Mouse (Mus musculus) heart, postnatal 0 days (tissue): ENCODE results near the gene Map3k11. TPM values are rescaled to one million over a fixed set of nuclear protein-coding genes. Genes with fewer than 3 reads are reported as not detected.

Experiments used
- ATAC-seq: fragments of 200-750 bp; cut with Nextera tagmentation; 2 replicates; pipeline ENCODE4 v1.8.0; 2017; ENCODE audit warnings: low read depth, moderate number of reproducible peaks, moderate library complexity; ENCODE audit not compliant: insufficient read depth
- DNase-seq: peaks from one replicate; pipeline ENCODE4 v3.0.0-alpha.2; 2016; ENCODE audit warnings: low spot score
- H3K27ac ChIP-seq: fragments of 300-500 bp; sonication (generic); 2 replicates; pipeline ENCODE4 v1.5.1; 2014; ENCODE audit warnings: low read depth, mild to moderate bottlenecking
- H3K27me3 ChIP-seq: fragments of 300-500 bp; sonication (generic); 2 replicates; pipeline ENCODE4 v1.6.1; 2014; ENCODE audit warnings: low read length, mixed read lengths; ENCODE audit not compliant: control insufficient read depth, insufficient read depth
- H3K36me3 ChIP-seq: fragments of 300-500 bp; sonication (generic); replicated peaks from 2 replicates; pipeline ENCODE4 v1.6.1; 2014; ENCODE audit warnings: low read length, mixed read lengths; ENCODE audit not compliant: control insufficient read depth, insufficient read depth
- H3K4me1 ChIP-seq: fragments of 300-500 bp; sonication (generic); 2 replicates; pipeline ENCODE4 v1.6.1; 2014; ENCODE audit warnings: antibody characterized with exemption; ENCODE audit not compliant: control insufficient read depth, insufficient read depth
- H3K4me2 ChIP-seq: fragments of 300-500 bp; sonication (generic); 2 replicates; pipeline ENCODE4 v1.6.1; 2014; ENCODE audit warnings: low read depth, mild to moderate bottlenecking, low read length, moderate library complexity
- H3K4me3 ChIP-seq: fragments of 300-500 bp; sonication (generic); 2 replicates; pipeline ENCODE4 v1.5.1; 2014; ENCODE audit warnings: low read depth, low read length
- H3K9ac ChIP-seq: fragments of 300-500 bp; sonication (generic); replicated peaks from 2 replicates; pipeline ENCODE4 v1.6.1; 2014; ENCODE audit warnings: low read depth, low read length, mixed read lengths
- H3K9me3 ChIP-seq: fragments of 300-500 bp; sonication (generic); replicated peaks from 2 replicates; pipeline ENCODE4 v1.6.1; 2016; ENCODE audit warnings: low read length; ENCODE audit not compliant: control insufficient read depth
- CTCF ChIP-seq: IDR thresholded peaks from 2 replicates; pipeline ENCODE4 v1.5.1; 2016; ENCODE audit warnings: antibody characterized with exemption, control low read depth, low read depth
- EP300 ChIP-seq: IDR thresholded peaks from 2 replicates; pipeline ENCODE4 v1.6.1; 2016; ENCODE audit warnings: antibody characterized with exemption, low read depth
- WGBS: fragments of 180-500 bp; shearing (Covaris S2); extraction: QIAGEN DNeasy Blood & Tissue Kit; methylation state at CpG from one replicate; pipeline ENCODE4 v1.1.7; 2014; 5-methylcytosine and 5-hydroxymethylcytosine counted together
- polyA plus RNA-seq: library from polyadenylated mRNA; unstranded; fragments of >200 nt; fragmentation: Nextera tagmentation; extraction: Ambion mirVana; gene quantifications from 2 replicates; pipeline ENCODE4 v1.2.1, GENCODE M21; 2015
- total RNA-seq: library from RNA; depleted of rRNA; stranded (reverse); fragments of >200 nt; gene quantifications from 2 replicates; pipeline ENCODE4 v1.2.3, GENCODE M21; 2014; ENCODE audit warnings: low replicate concordance

Gene Map3k11
- total and polyA plus RNA-seq, 2 experiments from 2014 or later = 17.0 to 43.5 TPM

- H3K4me3 ChIP-seq = no peak overlapping the region
- TF ChIP-seq EP300 = no peak
- no peak for TF ChIP-seq CTCF
- 0 out of 2 replicates have a peak, but pooled peaks cover 16% of the 10 kb centered on the region for H3K27me3 ChIP-seq
- H3K9me3 ChIP-seq = no peaks in the 10 kb centered on the region
- 86% methylated on average over 6 of the region's 6 CpGs for WGBS
- H3K9ac ChIP-seq = no peak overlapping the region
- DNase-seq (no peak), ATAC-seq (no peak)
- no peak overlapping the region for H3K4me2 ChIP-seq
- H3K4me1 ChIP-seq = peaks cover 11% of the 10 kb centered on the region; the same call in 1 of the 2 replicates
- H3K27ac ChIP-seq = no peak overlapping the region
- H3K36me3 ChIP-seq = peaks cover 75% of the 10 kb centered on the region
Observed at GRCm38 (mm10) chr19:5652570-5652969, 36.0 kb upstream of the Map3k11 start.

GRCm38 (mm10) chr19:5653969-5654719 is 34.4 kb upstream of the Map3k11 start:
- Histone ChIP-seq H3K4me1 (peaks cover 9% of the 10 kb centered on the region; the same call in 1 of the 2 replicates), H3K4me3 (peak overlapping the region; percentile 25), H3K27me3 (0 out of 2 replicates have a peak, but pooled peaks cover 16% of the 10 kb centered on the region), H3K9ac (no peak overlapping the region), H3K4me2 (peak overlapping the region; percentile 36), H3K36me3 (peaks cover 83% of the 10 kb centered on the region), H3K9me3 (no peaks in the 10 kb centered on the region), H3K27ac (no peak overlapping the region)
- DNase-seq = no peak
- WGBS = 34% methylated on average over 61 of the region's 62 CpGs
- ATAC-seq = no peak
- TF ChIP-seq CTCF = no peak
- TF ChIP-seq EP300 = no peak

- no peak for DNase-seq
Observed at GRCm38 (mm10) chr19:5654720-5655298, 33.7 kb upstream of the Map3k11 start.

GRCm38 (mm10) chr19:5660942-5661751 is 27.4 kb upstream of the Map3k11 start:
- Histone ChIP-seq H3K9me3 (no peaks in the 10 kb centered on the region), H3K27me3 (no peaks in the 10 kb centered on the region), H3K9ac (no peak overlapping the region; the same call in 1 of the 2 replicates), H3K4me2 (peak overlapping the region; percentile 62), H3K36me3 (peaks cover 47% of the 10 kb centered on the region), H3K27ac (peak overlapping the region; percentile 84), H3K4me3 (peak overlapping the region; percentile 27), H3K4me1 (peaks cover 5% of the 10 kb centered on the region; the same call in 1 of the 2 replicates)
- no peak for DNase-seq
- TF ChIP-seq EP300 (no peak), CTCF (no peak)
- ATAC-seq = no peak
- whole genome bisulfite sequencing = 54% methylated on average over 16 of the region's 16 CpGs

More at GRCm38 (mm10) chr19:5654720-5655298, 33.7 kb upstream of the Map3k11 start:
- Histone ChIP-seq H3K4me3 (peak overlapping the region; percentile 25), H3K4me1 (peaks cover 3% of the 10 kb centered on the region; the same call in 1 of the 2 replicates), H3K36me3 (peaks cover 86% of the 10 kb centered on the region), H3K27ac (no peak overlapping the region), H3K4me2 (peak overlapping the region; percentile 36), H3K9me3 (no peaks in the 10 kb centered on the region), H3K9ac (no peak overlapping the region), H3K27me3 (0 out of 2 replicates have a peak, but pooled peaks cover 16% of the 10 kb centered on the region)
- no peak for TF ChIP-seq EP300
- no peak for TF ChIP-seq CTCF
- ATAC-seq = no peak
- WGBS = 26% methylated on average over 43 of the region's 43 CpGs

- Histone ChIP-seq H3K9ac (no peak overlapping the region), H3K27me3 (no peaks in the 10 kb centered on the region), H3K4me2 (peak overlapping the region; percentile 62), H3K9me3 (no peaks in the 10 kb centered on the region), H3K4me3 (peak overlapping the region; percentile 60), H3K36me3 (peaks cover 49% of the 10 kb centered on the region), H3K4me1 (peaks cover 5% of the 10 kb centered on the region; the same call in 1 of the 2 replicates), H3K27ac (peak overlapping the region; percentile 84)
- DNase-seq (no peak), ATAC-seq (no peak)
- TF ChIP-seq EP300 (no peak), CTCF (no peak)
- 60% methylated on average over 8 of the region's 8 CpGs for WGBS
Observed at GRCm38 (mm10) chr19:5662310-5662709, 26.2 kb upstream of the Map3k11 start.
